Mouse (Mus musculus) small intestine, adult 2 months (tissue): ENCODE measurements around the gene Prkca. TPM values are rescaled to one million over a fixed set of nuclear protein-coding genes. Genes with fewer than 3 reads are reported as not detected.
A peak's percentile ranks its signal among the peaks of the same experiment; 100 is the strongest.

ENCODE experiments used
- H3K27ac ChIP-seq: fragments of 200-500 bp; 2 replicates; pipeline ENCODE4 v1.5.1; 2012; ENCODE audit warnings: low read depth, low read length, control low read depth, inconsistent platforms; ENCODE audit not compliant: insufficient read depth
- H3K27me3 ChIP-seq: fragments of 200-500 bp; 2 replicates; pipeline ENCODE4 v1.6.1; 2012; ENCODE audit warnings: mild to moderate bottlenecking, moderate library complexity, low read length, inconsistent platforms; ENCODE audit not compliant: control insufficient read depth, insufficient read depth
- H3K36me3 ChIP-seq: fragments of 200-500 bp; 2 replicates; pipeline ENCODE4 v1.6.1; 2012; ENCODE audit warnings: mild to moderate bottlenecking, low read length, control low read depth, inconsistent platforms; ENCODE audit not compliant: control insufficient read depth, insufficient read depth
- H3K4me1 ChIP-seq: fragments of 200-500 bp; 2 replicates; pipeline ENCODE4 v1.6.1; 2012; ENCODE audit warnings: low read length, inconsistent platforms, mixed read lengths; ENCODE audit not compliant: control insufficient read depth, insufficient read depth, insufficient read length
- H3K4me3 ChIP-seq: fragments of 200-500 bp; 2 replicates; pipeline ENCODE4 v1.5.1; 2012; ENCODE audit warnings: low read depth, mild to moderate bottlenecking, control low read depth, inconsistent platforms, low read length, moderate library complexity
- CTCF ChIP-seq: fragments of 200-500 bp; IDR thresholded peaks from 2 replicates; pipeline ENCODE4 v1.5.1; 2012; ENCODE audit warnings: low read depth, mild to moderate bottlenecking, control low read depth, inconsistent platforms, low read length, moderate library complexity, mixed read lengths; ENCODE audit not compliant: insufficient replicate concordance, insufficient read length; ENCODE audit errors: extremely low read depth
- POLR2A ChIP-seq: fragments of 200-500 bp; IDR thresholded peaks from 2 replicates; pipeline ENCODE4 v1.6.1; 2012; ENCODE audit warnings: low read depth, mild to moderate bottlenecking, control low read depth, inconsistent platforms, low read length, moderate library complexity
- WGBS: fragments of 180-500 bp; shearing (Covaris S2); methylation state at CpG from one replicate; pipeline ENCODE4 v1.1.7; 2018; 5-methylcytosine and 5-hydroxymethylcytosine counted together
- polyA plus RNA-seq: library from polyadenylated mRNA; depleted of rRNA; stranded (reverse); fragments of >200 nt; gene quantifications from 2 replicates; pipeline ENCODE4 v1.2.3, GENCODE M21; 2012

Gene Prkca
- polyA plus RNA-seq, 1 experiment: 13.9 TPM

DNA sequence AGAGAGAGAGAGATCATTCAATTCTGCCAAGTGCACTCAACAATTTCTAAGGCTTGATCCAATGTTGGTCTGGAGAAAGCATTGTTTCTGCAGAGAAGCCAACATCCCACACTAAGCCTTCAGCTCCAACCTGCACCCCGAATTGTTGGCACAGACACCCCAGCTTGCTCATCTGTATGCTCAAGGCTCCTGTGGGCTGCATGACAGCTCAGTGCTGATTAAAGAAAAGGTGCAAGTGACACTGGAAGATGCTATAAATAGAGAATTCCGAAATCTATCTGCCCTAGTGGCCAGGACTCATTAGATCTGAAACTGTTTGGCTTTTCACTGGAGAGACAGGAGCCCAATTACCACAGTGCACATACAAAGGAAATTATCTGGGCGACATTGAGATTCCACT, 207.4 kb downstream of the Prkca start:
- no peaks in the 10 kb centered on the region for H3K36me3 ChIP-seq
- TF ChIP-seq CTCF (no peak), POLR2A (no peak)
- H3K4me3 ChIP-seq: no peak overlapping the region
- H3K4me1 ChIP-seq: no peaks in the 10 kb centered on the region
- no peak overlapping the region for H3K27ac ChIP-seq
- no peaks in the 10 kb centered on the region for H3K27me3 ChIP-seq
- WGBS: 78% methylated on average over 3 of the region's 3 CpGs

DNA sequence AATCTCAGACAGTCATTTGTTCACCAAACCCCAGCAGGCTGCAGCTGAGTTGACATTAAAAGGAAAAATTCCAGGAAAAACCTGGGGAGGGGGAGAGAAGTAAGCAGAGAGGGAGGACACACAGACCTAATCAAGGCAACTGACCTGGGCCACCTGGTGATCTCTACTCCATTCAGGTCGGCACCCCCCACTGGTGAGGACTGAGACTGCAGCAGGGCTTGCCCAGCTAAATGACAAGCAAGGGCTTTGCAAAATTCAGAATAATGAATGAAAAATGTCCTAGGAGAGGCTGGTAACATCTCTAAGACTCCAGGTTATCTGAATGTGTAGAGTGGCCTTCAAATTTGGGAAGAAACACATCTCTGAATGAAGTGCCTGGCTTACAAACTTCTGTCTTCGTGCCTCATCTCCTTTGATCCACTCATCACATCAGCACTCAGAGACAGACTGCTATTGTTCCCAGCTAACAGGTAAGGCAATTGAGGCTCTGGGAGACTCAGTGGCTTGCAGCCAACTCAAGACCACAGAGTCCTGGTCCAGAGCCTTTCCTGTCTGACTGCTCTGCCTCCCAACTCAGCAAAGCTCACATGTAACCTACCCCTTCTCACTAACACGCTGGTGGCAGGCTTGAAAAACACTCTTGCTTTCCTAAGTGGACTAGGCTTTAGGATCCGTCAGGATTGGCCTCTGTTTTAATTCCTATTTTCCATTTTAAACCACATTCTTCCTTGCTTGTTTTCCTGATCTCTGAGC, 208.1 kb downstream of the Prkca start:
- WGBS: 65% methylated on average over 4 of the region's 4 CpGs
- TF ChIP-seq POLR2A (no peak), CTCF (peak; percentile 38; the same call in 1 of the 2 replicates)
- Histone ChIP-seq H3K27ac (no peak overlapping the region), H3K4me3 (no peak overlapping the region), H3K4me1 (no peaks in the 10 kb centered on the region), H3K36me3 (no peaks in the 10 kb centered on the region), H3K27me3 (no peaks in the 10 kb centered on the region)

DNA sequence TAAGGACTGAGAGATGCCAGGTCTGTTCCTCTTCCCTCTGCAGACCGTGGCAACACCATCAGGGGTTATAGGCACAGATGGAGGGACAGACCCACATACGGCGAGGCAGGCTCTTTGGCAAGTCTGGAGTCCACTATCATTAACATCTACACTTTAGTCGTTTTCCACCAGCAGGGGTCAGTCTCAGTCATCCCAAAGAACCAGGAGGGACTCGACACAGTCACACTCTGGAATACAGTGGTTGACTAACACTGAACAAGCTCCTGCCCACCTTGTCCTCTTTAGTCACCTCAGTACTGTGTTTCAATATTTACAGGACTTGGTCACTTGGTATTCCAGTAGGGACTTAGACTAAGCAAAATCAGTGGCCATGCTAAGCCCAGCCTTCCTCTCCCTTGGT, 215.1 kb downstream of the Prkca start:
- H3K4me1 ChIP-seq: 0 out of 2 replicates have a peak, but pooled peaks cover 1% of the 10 kb centered on the region
- WGBS: 39% methylated on average over 5 of the region's 5 CpGs
- no peak overlapping the region for H3K27ac ChIP-seq
- no peak overlapping the region for H3K4me3 ChIP-seq
- H3K36me3 ChIP-seq: no peaks in the 10 kb centered on the region
- TF ChIP-seq CTCF (peak; percentile 46; the same call in 1 of the 2 replicates), POLR2A (no peak)
- H3K27me3 ChIP-seq: no peaks in the 10 kb centered on the region

DNA sequence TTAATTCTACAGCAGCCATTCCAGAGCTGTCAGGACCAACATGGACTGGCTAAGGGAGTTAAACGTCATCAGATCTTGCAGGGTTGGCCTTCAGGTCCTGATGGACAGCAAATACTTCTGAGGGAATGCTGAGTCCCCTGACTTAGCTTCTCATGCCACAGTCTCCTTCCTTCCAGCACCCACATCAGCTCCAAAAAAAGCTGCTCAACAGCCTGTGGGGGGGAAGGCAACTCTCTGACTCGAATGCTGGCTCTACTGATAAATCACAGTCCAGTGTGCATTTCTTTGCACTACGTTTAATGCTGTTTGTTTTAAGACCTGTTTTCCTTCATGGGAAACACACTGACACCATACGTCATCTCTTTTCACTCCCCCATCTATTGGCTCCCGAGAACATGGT, 215.8 kb downstream of the Prkca start:
- Histone ChIP-seq H3K27me3 (no peaks in the 10 kb centered on the region), H3K4me1 (0 out of 2 replicates have a peak, but pooled peaks cover 1% of the 10 kb centered on the region), H3K4me3 (no peak overlapping the region), H3K36me3 (no peaks in the 10 kb centered on the region), H3K27ac (no peak overlapping the region)
- TF ChIP-seq POLR2A (no peak), CTCF (no peak)
- WGBS: 82% methylated on average over 5 of the region's 5 CpGs

DNA sequence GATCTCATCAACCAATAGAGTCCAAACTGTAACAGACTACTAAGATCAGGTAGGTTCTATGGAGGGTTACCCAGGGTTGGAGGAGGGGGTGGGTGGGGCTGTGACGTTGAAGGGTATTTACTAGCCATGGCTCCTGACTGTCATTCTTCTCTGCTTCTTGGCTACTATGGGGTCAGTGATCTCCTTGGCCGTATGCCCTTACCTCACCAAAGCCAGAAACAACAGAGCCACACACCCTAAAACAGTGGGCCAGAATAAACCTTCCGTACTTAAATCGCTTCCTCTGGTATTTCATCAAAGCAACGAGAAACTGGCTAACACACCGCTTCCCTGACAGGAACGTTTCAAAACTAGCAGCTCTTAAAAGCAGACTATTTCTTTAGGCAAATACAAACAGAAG, 221.2 kb downstream of the Prkca start:
- no peak overlapping the region for H3K27ac ChIP-seq
- no peak overlapping the region for H3K4me3 ChIP-seq
- TF ChIP-seq POLR2A (no peak), CTCF (no peak)
- H3K27me3 ChIP-seq: no peaks in the 10 kb centered on the region
- H3K4me1 ChIP-seq: peaks cover 4% of the 10 kb centered on the region; the same call in 1 of the 2 replicates
- 87% methylated on average over 7 of the region's 7 CpGs for WGBS
- H3K36me3 ChIP-seq: no peaks in the 10 kb centered on the region

DNA sequence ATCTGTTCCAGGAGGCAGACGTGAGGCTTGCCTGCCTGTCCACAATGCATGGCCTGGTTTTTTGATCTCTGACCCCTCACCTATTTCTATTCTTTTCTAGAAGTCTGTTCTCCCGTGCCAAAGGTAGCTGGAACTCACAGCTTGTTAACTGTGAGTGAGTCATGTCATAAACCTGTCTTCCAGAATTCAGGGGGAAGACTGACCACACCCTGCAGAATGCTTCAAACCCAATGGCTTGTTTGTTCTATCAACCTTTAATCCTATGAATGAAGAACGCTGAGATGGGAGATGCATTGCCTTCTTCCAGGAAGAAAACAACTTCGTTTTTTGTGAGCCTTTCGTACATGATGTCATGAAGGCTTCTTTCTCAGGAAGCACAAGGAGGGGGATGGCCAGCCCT, 223.0 kb downstream of the Prkca start:
- 37% methylated on average over 5 of the region's 5 CpGs for WGBS
- no peak overlapping the region for H3K4me3 ChIP-seq
- H3K4me1 ChIP-seq: peaks cover 4% of the 10 kb centered on the region; the same call in 1 of the 2 replicates
- no peaks in the 10 kb centered on the region for H3K36me3 ChIP-seq
- H3K27ac ChIP-seq: no peak overlapping the region
- H3K27me3 ChIP-seq: no peaks in the 10 kb centered on the region
- TF ChIP-seq POLR2A: no peak
- no peak for TF ChIP-seq CTCF

DNA sequence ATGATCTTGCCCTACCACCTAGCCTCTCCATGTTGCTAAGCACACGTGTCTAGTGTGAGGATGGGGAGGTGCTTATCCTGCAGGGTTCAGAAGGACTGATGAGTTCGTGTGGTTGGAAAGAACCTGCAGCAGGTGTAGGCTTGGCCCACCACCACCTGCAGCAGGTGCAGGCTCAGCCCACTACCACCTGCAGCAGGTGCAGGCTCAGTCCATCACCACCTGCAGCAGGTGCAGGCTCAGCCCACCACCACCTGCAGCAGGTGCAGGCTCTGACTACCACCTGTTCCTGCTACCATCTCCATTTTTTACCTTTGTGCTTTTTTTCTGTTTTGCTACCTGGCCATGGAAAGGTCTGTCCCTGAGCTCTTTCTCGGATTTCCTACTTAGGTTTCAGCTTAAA, 223.9 kb downstream of the Prkca start:
- Histone ChIP-seq H3K27ac (no peak overlapping the region), H3K4me1 (peaks cover 4% of the 10 kb centered on the region; the same call in 1 of the 2 replicates), H3K36me3 (no peaks in the 10 kb centered on the region; the same call in 1 of the 2 replicates), H3K4me3 (no peak overlapping the region), H3K27me3 (no peaks in the 10 kb centered on the region)
- 74% methylated on average over 3 of the region's 3 CpGs for WGBS
- TF ChIP-seq CTCF: no peak
